ENCODE assay signal across 11 mouse cellular contexts in genomic region chr12:91683096-91683495, GRCm38 (mm10).
A peak's percentile ranks its signal among the peaks of the same experiment; 100 is the strongest.
DNase-seq lines count a peak whose midpoint lies in the region; ATAC-seq and TF ChIP-seq lines count a peak whose summit lies in the region.
"Had no signal": no experiment of that assay in that cellular context is flagged by ENCODE, and none has a peak within 500 bp of the region (broad histone marks: within the 10 kb centered on the region; RNA-seq: fewer than 3 reads in every experiment).

No protein-coding gene starts in this region.

- peak overlapping the region; percentile 68 for H3K4me2 ChIP-seq in heart, embryonic 12.5 days
- H3K4me2 ChIP-seq in forebrain, embryonic 12.5 days, result peak overlapping the region; percentile 58
- peak overlapping the region; percentile 33; the same call in 1 of the 2 replicates for H3K4me2 ChIP-seq in limb, embryonic 15.5 days

- H3K27me3 ChIP-seq in heart, embryonic 12.5 days (replicated peaks), result 0 out of 2 replicates have a peak, but pooled peaks cover 3% of the 10 kb centered on the region
- no peaks in the 10 kb centered on the region for H3K27me3 ChIP-seq in E14TG2a.4 (ENCODE audit: insufficient read depth, low read length)
- no peaks in the 10 kb centered on the region for H3K27me3 ChIP-seq in forebrain, embryonic 12.5 days
- H3K27me3 ChIP-seq in limb, embryonic 15.5 days, result no peaks in the 10 kb centered on the region

- no peak overlapping the region for H3K4me3 ChIP-seq in heart, embryonic 12.5 days
- peak overlapping the region; percentile 82 for H3K4me3 ChIP-seq in E14TG2a.4 (replicated peaks; ENCODE audit: low read length)
- 0 out of 2 replicates have a peak overlapping the region, but pooled peaks have one; percentile 23 for H3K4me3 ChIP-seq in forebrain, embryonic 12.5 days (replicated peaks)
- H3K4me3 ChIP-seq in limb, embryonic 15.5 days, result no peak overlapping the region

- WGBS in heart, embryonic 12.5 days, result 61% methylated on average over 3 of the region's 3 CpGs
- WGBS in forebrain, embryonic 12.5 days, result 51% methylated on average over 3 of the region's 3 CpGs
- 73% methylated on average over 3 of the region's 3 CpGs for WGBS in limb, embryonic 15.5 days

- peaks cover 37% of the 10 kb centered on the region for H3K4me1 ChIP-seq in heart, embryonic 12.5 days (replicated peaks)
- H3K4me1 ChIP-seq in E14TG2a.4 (replicated peaks; ENCODE audit: low read depth, low read length), result peaks cover 85% of the 10 kb centered on the region
- peaks cover 65% of the 10 kb centered on the region for H3K4me1 ChIP-seq in forebrain, embryonic 12.5 days
- peaks cover 36% of the 10 kb centered on the region for H3K4me1 ChIP-seq in limb, embryonic 15.5 days

- TF ChIP-seq CTCF in E14TG2a.4 (conservative IDR thresholded peaks at IDR 0.05; ENCODE audit: low read length), result no peak

- H3K9me3 ChIP-seq in heart, embryonic 12.5 days (replicated peaks), result no peaks in the 10 kb centered on the region
- no peaks in the 10 kb centered on the region for H3K9me3 ChIP-seq in E14TG2a.4 (ENCODE audit: low read length)
- H3K9me3 ChIP-seq in forebrain, embryonic 12.5 days, result no peaks in the 10 kb centered on the region
- no peaks in the 10 kb centered on the region for H3K9me3 ChIP-seq in limb, embryonic 15.5 days

- ATAC-seq in heart, embryonic 12.5 days (ENCODE audit: insufficient number of reproducible peaks, low FRiP score), result no peak
- no peak for ATAC-seq in forebrain, embryonic 12.5 days (ENCODE audit: low FRiP score)
- ATAC-seq in limb, embryonic 15.5 days (ENCODE audit: insufficient number of reproducible peaks, low FRiP score, low TSS enrichment, low read depth), result no peak

- no peak overlapping the region for H3K27ac ChIP-seq in heart, embryonic 12.5 days (ENCODE audit: poor library complexity, severe bottlenecking)
- H3K27ac ChIP-seq in forebrain, embryonic 12.5 days, result peak overlapping the region; percentile 95
- H3K27ac ChIP-seq in limb, embryonic 15.5 days, result no peak overlapping the region
- H3K27ac ChIP-seq: kidney, postnatal 0 days; macrophage had no signal

- H3K36me3 ChIP-seq in heart, embryonic 12.5 days, result no peaks in the 10 kb centered on the region
- peaks cover 51% of the 10 kb centered on the region for H3K36me3 ChIP-seq in E14TG2a.4 (ENCODE audit: insufficient read depth, low read length)
- H3K36me3 ChIP-seq in forebrain, embryonic 12.5 days (replicated peaks), result no peaks in the 10 kb centered on the region
- H3K36me3 ChIP-seq in limb, embryonic 15.5 days, result no peaks in the 10 kb centered on the region

- 0 out of 2 replicates have a peak overlapping the region, but pooled peaks have one; percentile 26 for H3K9ac ChIP-seq in heart, embryonic 12.5 days
- H3K9ac ChIP-seq in forebrain, embryonic 12.5 days, result no peak overlapping the region
- H3K9ac ChIP-seq in limb, embryonic 15.5 days, result no peak overlapping the region

- DNase-seq in heart, adult 8-10 months (ENCODE audit: low spot score), result no peak
- no peak for DNase-seq in T-cell, adult 2 months (ENCODE audit: low spot score)
- DNase-seq in right cerebral cortex, adult 2 months (ENCODE audit: low spot score in 2 of 2), result no peak
- DNase-seq in right cerebral cortex, adult 18-20 months, result no peak
- DNase-seq: gastrocnemius, postnatal 25 days had no signal

Comparison
In these comparisons a context has a peak if more than half of its experiments do, and no peak if none do; other contexts are left out.
1. H3K4me3 ChIP-seq: peak in E14TG2a.4 (single experiment) and forebrain, embryonic 12.5 days (single experiment); none in heart, embryonic 12.5 days (single experiment) and limb, embryonic 15.5 days (single experiment).
2. Peak in every context shown above with its lines, with median percentiles within 50 percentile points of each other: H3K4me2 ChIP-seq.